Mouse (Mus musculus) small intestine, adult 2 months (tissue): ENCODE results near the gene Cdh10. TPM values are rescaled to one million over a fixed set of nuclear protein-coding genes. Genes with fewer than 3 reads are reported as not detected.

ENCODE experiments used
- H3K27ac ChIP-seq: fragments of 200-500 bp; 2 replicates; pipeline ENCODE4 v1.5.1; 2012; ENCODE audit warnings: low read depth, low read length, control low read depth, inconsistent platforms; ENCODE audit not compliant: insufficient read depth
- H3K27me3 ChIP-seq: fragments of 200-500 bp; 2 replicates; pipeline ENCODE4 v1.6.1; 2012; ENCODE audit warnings: mild to moderate bottlenecking, moderate library complexity, low read length, inconsistent platforms; ENCODE audit not compliant: control insufficient read depth, insufficient read depth
- H3K36me3 ChIP-seq: fragments of 200-500 bp; 2 replicates; pipeline ENCODE4 v1.6.1; 2012; ENCODE audit warnings: mild to moderate bottlenecking, low read length, control low read depth, inconsistent platforms; ENCODE audit not compliant: control insufficient read depth, insufficient read depth
- H3K4me1 ChIP-seq: fragments of 200-500 bp; 2 replicates; pipeline ENCODE4 v1.6.1; 2012; ENCODE audit warnings: low read length, inconsistent platforms, mixed read lengths; ENCODE audit not compliant: control insufficient read depth, insufficient read depth, insufficient read length
- H3K4me3 ChIP-seq: fragments of 200-500 bp; 2 replicates; pipeline ENCODE4 v1.5.1; 2012; ENCODE audit warnings: low read depth, mild to moderate bottlenecking, control low read depth, inconsistent platforms, low read length, moderate library complexity
- CTCF ChIP-seq: fragments of 200-500 bp; IDR thresholded peaks from 2 replicates; pipeline ENCODE4 v1.5.1; 2012; ENCODE audit warnings: low read depth, mild to moderate bottlenecking, control low read depth, inconsistent platforms, low read length, moderate library complexity, mixed read lengths; ENCODE audit not compliant: insufficient replicate concordance, insufficient read length; ENCODE audit errors: extremely low read depth
- POLR2A ChIP-seq: fragments of 200-500 bp; IDR thresholded peaks from 2 replicates; pipeline ENCODE4 v1.6.1; 2012; ENCODE audit warnings: low read depth, mild to moderate bottlenecking, control low read depth, inconsistent platforms, low read length, moderate library complexity
- WGBS: fragments of 180-500 bp; shearing (Covaris S2); methylation state at CpG from one replicate; pipeline ENCODE4 v1.1.7; 2018; 5-methylcytosine and 5-hydroxymethylcytosine counted together
- polyA plus RNA-seq: library from polyadenylated mRNA; depleted of rRNA; stranded (reverse); fragments of >200 nt; gene quantifications from 2 replicates; pipeline ENCODE4 v1.2.3, GENCODE M21; 2012

Cdh10 gene
- polyA plus RNA-seq, 1 experiment: not detected

DNA sequence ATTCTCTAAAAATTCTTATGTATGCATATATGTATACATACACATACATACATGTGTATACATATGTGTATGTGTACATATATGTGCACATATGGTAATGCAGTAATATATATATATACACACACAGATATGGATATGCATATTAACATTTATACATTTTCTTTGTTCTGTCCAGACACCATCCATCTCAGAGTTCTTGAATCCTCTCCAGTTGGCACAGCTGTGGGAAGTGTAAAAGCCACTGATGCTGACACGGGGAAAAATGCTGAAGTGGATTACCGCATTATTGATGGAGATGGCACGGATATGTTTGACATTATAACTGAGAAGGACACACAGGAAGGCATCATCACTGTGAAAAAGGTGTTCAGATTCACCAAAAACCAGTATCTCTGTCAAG is 166.1 kb downstream of the Cdh10 start:
- 87% methylated on average over 3 of the region's 3 CpGs for WGBS

DNA sequence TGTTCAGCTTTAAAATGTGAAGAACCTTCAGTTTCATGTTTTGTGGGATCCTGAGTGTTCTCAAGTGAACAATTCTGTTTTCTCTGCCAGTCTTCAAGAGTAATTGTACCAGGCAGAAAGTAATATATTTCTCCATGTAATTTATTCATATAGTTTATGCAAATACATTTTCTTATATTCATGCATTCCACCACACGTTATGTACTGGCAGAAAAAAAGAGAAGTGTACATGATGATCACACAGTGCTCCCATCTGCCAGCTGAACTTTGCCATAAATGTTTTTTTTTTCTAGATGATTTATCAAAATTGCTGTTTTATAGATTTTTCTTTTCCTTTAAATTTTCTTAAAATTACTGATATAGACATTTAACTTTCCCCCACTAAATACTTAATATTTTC is 168.9 kb downstream of the Cdh10 start:
- H3K27ac ChIP-seq: no peak overlapping the region
- TF ChIP-seq CTCF (no peak), POLR2A (no peak)
- H3K4me3 ChIP-seq: no peak overlapping the region
- H3K4me1 ChIP-seq: no peaks in the 10 kb centered on the region
- no peaks in the 10 kb centered on the region for H3K27me3 ChIP-seq
- WGBS: 80% methylated on average over 1 of the region's 1 CpGs
- H3K36me3 ChIP-seq: no peaks in the 10 kb centered on the region

More for the DNA sequence above, 166.1 kb downstream of the Cdh10 start:
- Histone ChIP-seq H3K27me3 (no peaks in the 10 kb centered on the region), H3K36me3 (no peaks in the 10 kb centered on the region), H3K27ac (no peak overlapping the region), H3K4me1 (no peaks in the 10 kb centered on the region), H3K4me3 (no peak overlapping the region)
- TF ChIP-seq CTCF (no peak), POLR2A (no peak)

DNA sequence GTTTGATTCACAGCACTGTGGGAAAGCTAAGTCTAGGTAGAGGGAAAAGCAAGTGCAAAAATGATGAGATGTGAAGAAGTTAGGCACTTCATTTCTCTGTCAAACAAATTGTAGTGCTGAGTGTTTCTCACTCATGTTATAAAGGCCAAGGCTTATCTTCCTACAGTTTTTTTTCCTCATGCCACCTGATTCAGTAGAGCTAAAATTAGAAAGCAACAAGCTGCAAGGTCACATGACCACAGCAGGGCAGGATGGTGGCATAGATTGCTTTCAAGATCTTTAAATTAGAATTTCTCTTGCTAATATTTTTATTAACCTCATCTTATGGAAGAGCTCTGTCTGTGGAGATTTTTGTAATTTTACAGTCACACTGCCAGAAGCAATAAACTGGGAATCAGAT is 174.8 kb downstream of the Cdh10 start:
- Histone ChIP-seq H3K4me3 (no peak overlapping the region), H3K36me3 (no peaks in the 10 kb centered on the region), H3K27ac (no peak overlapping the region), H3K4me1 (no peaks in the 10 kb centered on the region), H3K27me3 (no peaks in the 10 kb centered on the region)
- TF ChIP-seq POLR2A (no peak), CTCF (no peak)

DNA sequence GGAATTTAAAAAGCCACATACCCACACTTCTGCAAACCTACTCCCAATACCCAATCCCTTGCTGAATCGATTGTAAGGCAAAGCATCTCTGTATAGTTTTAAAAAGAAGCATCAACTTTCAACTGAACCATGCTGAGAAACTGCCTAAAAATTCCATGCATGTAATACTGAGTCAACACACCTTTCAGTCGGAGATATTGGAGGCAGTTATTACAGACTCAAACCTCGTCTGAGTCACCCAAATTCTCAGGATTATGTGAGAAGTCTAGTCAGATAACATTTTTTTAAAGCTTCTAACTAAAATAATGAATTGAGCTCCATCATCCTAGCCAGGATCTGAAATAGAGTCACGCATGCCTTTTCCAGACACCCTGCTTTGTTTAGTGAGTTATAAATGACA is 175.5 kb downstream of the Cdh10 start:
- H3K4me1 ChIP-seq: no peaks in the 10 kb centered on the region
- H3K27me3 ChIP-seq: no peaks in the 10 kb centered on the region
- H3K27ac ChIP-seq: no peak overlapping the region
- WGBS: 67% methylated on average over 4 of the region's 4 CpGs
- H3K36me3 ChIP-seq: no peaks in the 10 kb centered on the region
- TF ChIP-seq POLR2A: no peak
- H3K4me3 ChIP-seq: no peak overlapping the region

DNA sequence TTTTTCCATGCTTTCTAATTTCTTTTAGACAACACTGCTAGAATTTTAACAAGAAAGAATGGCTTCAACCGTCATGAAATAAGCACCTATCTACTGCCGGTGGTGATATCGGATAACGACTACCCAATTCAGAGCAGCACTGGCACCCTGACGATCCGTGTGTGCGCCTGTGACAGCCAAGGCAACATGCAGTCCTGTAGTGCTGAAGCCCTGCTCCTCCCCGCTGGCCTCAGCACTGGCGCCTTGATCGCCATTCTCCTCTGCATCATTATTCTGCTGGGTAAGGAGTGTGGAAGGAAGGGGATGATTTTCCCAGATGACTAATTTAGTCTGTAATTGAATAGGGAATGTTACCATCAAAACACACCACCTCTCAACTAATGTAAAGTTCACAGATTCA is 192.1 kb downstream of the Cdh10 start:
- no peak overlapping the region for H3K27ac ChIP-seq
- no peaks in the 10 kb centered on the region for H3K4me1 ChIP-seq
- no peak overlapping the region for H3K4me3 ChIP-seq
- WGBS: 87% methylated on average over 10 of the region's 10 CpGs
- H3K27me3 ChIP-seq: no peaks in the 10 kb centered on the region
- H3K36me3 ChIP-seq: no peaks in the 10 kb centered on the region
- TF ChIP-seq POLR2A: no peak
- TF ChIP-seq CTCF: no peak

DNA sequence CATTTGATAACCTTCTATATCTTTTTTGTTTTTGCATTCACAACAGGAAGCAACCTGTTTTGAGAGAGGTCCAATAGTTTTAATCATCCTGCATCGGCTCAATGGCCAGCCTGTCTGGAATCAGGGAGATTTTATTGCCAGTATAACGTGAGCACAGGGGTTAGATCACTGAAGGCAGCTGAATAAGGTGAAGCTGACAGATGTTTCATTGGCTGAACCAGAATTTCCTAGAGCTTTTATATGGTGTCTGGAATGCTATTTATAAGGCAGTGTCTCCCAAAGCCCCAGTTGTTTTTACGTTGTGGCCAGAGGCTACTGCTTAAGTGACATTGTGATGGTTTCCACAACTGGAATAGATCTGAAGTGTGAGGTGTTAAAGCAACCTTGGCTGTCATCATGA is 214.2 kb downstream of the Cdh10 start:
- Histone ChIP-seq H3K36me3 (no peaks in the 10 kb centered on the region), H3K4me1 (no peaks in the 10 kb centered on the region), H3K4me3 (no peak overlapping the region), H3K27ac (no peak overlapping the region), H3K27me3 (no peaks in the 10 kb centered on the region)
- 63% methylated on average over 3 of the region's 3 CpGs for WGBS
- no peak for TF ChIP-seq CTCF
- no peak for TF ChIP-seq POLR2A

DNA sequence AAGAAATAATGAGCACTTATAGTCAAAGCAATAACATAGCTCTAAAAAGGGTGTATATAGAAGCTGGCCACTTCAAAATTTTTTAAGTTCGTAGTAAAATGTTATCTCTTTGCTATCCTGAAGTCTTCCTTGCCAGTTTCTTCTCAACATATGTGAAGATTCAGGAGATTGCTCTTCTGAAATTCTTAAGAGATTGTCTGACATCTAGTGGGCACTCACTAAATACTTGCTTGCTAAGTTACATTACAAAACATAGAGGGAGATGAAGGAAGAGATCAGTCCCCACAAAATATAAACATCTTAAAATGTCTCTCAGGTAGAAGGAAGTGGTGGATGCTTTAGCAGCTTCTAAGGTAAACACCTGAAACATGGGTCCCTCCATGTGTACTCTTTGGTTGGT is 221.3 kb downstream of the Cdh10 start:
- Histone ChIP-seq H3K4me3 (no peak overlapping the region), H3K4me1 (no peaks in the 10 kb centered on the region), H3K27me3 (no peaks in the 10 kb centered on the region), H3K27ac (no peak overlapping the region), H3K36me3 (no peaks in the 10 kb centered on the region)
- WGBS: 54% methylated on average over 1 of the region's 1 CpGs
- TF ChIP-seq CTCF: no peak
- no peak for TF ChIP-seq POLR2A
